Mouse (Mus musculus): ENCODE measurements at regions not wholly inside any gene's neighbourhood (a gene's known extent, or its start where the extent isn't known, plus 50 kb on each side); places are given as distances from the start of the nearest gene placed in this dataset.

- no peak for DNase-seq (ENCODE audit: low spot score in 2 of 2)
- no peak overlapping the region for H3K4me3 ChIP-seq
- no peak overlapping the region for H3K27ac ChIP-seq
- TF ChIP-seq CTCF (conservative IDR thresholded peaks at IDR 0.05) = no peak
Observed at GRCm38 (mm10) chr13:11344500-11344899, 762.2 kb downstream of the Ryr2 start.

GRCm38 (mm10) chr13:11338297-11338616, 768.5 kb downstream of the Ryr2 start:
- TF ChIP-seq CTCF (conservative IDR thresholded peaks at IDR 0.05) = no peak
- Histone ChIP-seq H3K27ac (no peak overlapping the region), H3K4me3 (no peak overlapping the region)
- DNase-seq (ENCODE audit: low spot score in 2 of 2) = peak; percentile 34 to 41

DNA sequence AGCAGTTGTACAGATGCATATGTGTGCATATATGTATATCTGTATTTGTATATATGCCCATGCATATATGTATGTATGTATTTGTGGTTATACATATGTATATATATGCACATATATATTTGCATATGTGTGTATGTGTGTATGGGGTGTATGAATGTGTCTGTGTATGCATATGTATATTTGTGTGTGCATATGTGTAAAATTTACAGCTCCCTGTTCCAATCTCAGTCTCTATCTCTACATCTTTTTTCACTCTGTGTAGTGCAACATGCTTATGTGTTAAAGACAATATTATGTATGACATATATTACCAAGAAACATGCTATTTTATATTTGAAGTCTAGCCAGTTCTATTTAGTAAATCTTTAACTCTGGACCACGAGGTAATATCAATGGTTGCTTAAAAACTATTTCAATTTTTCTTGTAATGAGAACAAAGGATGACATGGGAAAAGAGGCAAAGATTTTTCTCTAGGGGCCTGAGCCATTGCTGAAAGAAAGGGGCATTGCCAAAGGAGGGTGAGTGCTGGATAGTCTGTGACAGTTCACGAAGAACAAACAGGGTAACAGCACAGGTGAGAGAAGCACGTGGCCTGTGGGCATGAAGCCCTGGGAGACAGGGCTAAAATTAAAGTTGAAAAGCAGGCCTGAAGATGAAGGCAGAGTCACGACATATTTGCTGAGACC, 769.0 kb downstream of the Ryr2 start:
- no peak overlapping the region for H3K27ac ChIP-seq

GRCm38 (mm10) chr13:11336958-11337357, 769.8 kb downstream of the Ryr2 start:
- no peak for TF ChIP-seq CTCF (conservative IDR thresholded peaks at IDR 0.05)
- H3K27ac ChIP-seq = no peak overlapping the region
- H3K4me3 ChIP-seq = no peak overlapping the region
- no peak for DNase-seq (ENCODE audit: low spot score in 2 of 2)

More for the DNA sequence above, 769.0 kb downstream of the Ryr2 start:
- DNase-seq (ENCODE audit: low spot score in 2 of 2) = no peak
- TF ChIP-seq CTCF (conservative IDR thresholded peaks at IDR 0.05) = no peak
- H3K4me3 ChIP-seq = no peak overlapping the region

- no peak overlapping the region for H3K4me3 ChIP-seq
- TF ChIP-seq CTCF (conservative IDR thresholded peaks at IDR 0.05) = no peak
- H3K27ac ChIP-seq = peak overlapping the region; percentile 78
- peak; percentile 27 to 42 for DNase-seq (ENCODE audit: low spot score in 2 of 2)
Observed at GRCm38 (mm10) chr13:11331991-11332390, 774.8 kb downstream of the Ryr2 start.

GRCm38 (mm10) chr13:11308716-11309115, 798.0 kb downstream of the Ryr2 start:
- Histone ChIP-seq H3K27ac (peak overlapping the region; percentile 24; the same call in 1 of the 2 replicates), H3K4me3 (no peak overlapping the region)
- DNase-seq (ENCODE audit: low spot score in 2 of 2) = peak in 1 of 2 experiments; percentile 22
- TF ChIP-seq CTCF (conservative IDR thresholded peaks at IDR 0.05) = no peak

DNA sequence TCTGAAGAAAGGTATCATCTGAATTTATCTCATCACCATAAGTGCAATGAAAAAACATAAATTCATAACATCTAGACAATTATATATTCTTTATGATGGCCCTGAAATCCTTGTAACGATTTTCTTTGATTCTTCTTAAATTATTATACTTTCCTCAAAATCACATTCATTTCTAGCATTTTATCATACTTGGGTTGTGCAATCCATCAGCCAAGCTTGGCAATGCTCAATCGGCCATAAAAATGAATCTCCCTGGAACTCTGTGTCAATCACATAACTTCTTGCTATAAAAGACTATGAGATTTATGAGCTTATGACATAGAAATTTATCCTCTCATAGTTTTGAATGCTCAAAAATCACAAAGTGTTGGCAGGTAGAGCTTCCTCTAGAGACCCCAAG, 811.3 kb downstream of the Ryr2 start:
- no peak overlapping the region for H3K4me3 ChIP-seq
- no peak for DNase-seq (ENCODE audit: low spot score in 2 of 2)
- peak overlapping the region; percentile 21; the same call in 1 of the 2 replicates for H3K27ac ChIP-seq
- no peak for TF ChIP-seq CTCF (conservative IDR thresholded peaks at IDR 0.05)

DNA sequence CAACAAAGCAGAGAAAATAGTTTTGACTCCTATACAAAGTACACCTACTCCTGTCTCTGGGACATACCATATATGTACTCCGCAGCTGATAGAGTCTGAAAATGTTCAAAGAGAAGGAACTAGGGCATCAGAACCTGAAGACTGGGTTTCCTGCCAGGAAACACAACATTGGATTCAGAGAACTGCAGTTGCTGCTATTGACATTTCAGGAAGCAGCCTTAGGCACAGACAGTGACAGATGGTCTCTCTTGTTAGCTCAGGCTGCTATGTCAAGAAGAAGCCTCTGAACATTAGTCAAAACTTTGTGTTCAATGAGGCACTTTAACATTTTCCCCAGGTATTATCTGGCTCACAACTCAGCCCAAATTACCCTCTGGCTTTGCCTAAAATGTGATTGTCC, 812.1 kb downstream of the Ryr2 start:
- no peak for TF ChIP-seq CTCF (conservative IDR thresholded peaks at IDR 0.05)
- DNase-seq (ENCODE audit: low spot score in 2 of 2) = peak; percentile 39 to 73
- no peak overlapping the region for H3K4me3 ChIP-seq
- no peak overlapping the region; the same call in 1 of the 2 replicates for H3K27ac ChIP-seq

DNA sequence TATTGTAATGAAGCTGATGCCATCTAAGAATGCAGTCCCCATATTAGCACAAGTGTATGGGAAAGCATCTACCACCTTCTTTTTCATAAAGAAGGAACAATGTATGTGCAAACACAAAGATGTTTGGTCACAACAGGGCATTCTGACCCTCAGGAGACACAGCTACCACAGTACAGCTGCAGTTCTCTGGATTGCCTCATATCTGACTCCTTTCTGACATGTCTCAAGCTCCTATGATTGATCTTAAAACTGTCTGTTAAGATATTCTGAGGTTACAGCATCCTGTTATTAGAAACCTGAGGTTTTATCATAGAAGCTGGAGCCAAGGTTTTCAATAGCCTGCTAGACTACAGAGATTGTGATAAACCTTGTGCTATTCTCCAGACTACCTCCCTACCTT, 813.0 kb downstream of the Ryr2 start:
- Histone ChIP-seq H3K4me3 (no peak overlapping the region), H3K27ac (no peak overlapping the region)
- no peak for TF ChIP-seq CTCF (conservative IDR thresholded peaks at IDR 0.05)
- DNase-seq (ENCODE audit: low spot score in 2 of 2) = no peak

GRCm38 (mm10) chr13:11273896-11274295, 832.8 kb downstream of the Ryr2 start:
- H3K4me3 ChIP-seq = no peak overlapping the region
- no peak for DNase-seq (ENCODE audit: low spot score in 2 of 2)
- no peak overlapping the region for H3K27ac ChIP-seq
- no peak for TF ChIP-seq CTCF (conservative IDR thresholded peaks at IDR 0.05)

DNA sequence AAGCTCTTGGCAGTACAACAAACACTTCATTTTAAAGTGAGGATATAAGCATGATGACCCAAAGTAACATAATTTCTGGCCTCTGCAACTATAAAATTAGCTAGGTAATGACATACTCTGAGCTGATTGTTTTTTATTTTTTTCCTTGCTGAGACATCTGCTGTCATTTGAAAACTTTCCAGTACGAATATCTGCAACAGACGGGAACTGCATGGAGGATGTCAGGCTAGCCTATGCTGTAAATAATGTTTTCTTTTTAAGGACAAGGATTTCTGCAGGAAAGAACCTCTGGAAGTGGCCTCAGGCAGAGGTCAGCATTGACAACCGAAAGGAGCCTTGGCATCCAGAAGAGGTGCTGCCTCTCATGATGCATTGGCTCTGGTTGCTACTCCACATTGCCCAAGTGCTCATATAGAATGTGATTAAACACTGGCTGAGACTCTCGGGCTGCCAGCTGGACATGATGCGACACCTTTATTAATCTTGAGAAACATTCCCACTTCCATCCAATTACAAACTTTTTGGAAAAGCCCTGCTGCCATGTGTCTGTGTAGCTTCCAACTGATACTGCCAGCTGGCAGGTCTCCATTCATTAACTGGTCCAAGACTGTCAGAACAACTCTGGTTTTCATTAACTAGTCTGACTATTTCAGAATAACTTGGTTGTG, 837.9 kb downstream of the Ryr2 start:
- Histone ChIP-seq H3K4me3 (no peak overlapping the region), H3K27ac (peak overlapping the region; percentile 70)
- no peak for TF ChIP-seq CTCF (conservative IDR thresholded peaks at IDR 0.05)
- DNase-seq (ENCODE audit: low spot score in 2 of 2) = peak; percentile 59 to 62

DNA sequence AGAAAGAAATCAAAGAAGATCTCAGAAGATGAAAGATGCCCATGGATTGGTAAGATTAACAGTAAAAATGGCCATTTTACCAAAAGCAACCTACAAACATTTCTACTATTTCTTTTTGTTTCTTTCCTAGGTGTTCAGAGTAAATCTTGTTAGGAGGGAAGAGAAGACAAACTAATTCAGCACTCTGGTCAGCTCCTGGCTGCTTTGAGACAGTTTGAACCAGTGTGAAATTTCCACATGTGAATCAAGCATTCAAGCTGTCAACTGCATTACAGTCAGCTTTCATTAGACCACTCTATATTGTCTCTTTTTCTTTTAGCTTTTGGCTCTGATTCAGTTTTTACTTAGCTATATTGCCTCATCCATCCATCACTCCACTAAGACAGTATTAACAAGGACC, 859.2 kb downstream of the Ryr2 start:
- no peak for DNase-seq (ENCODE audit: low spot score in 2 of 2)

GRCm38 (mm10) chr13:11216671-11217330, 856.2 kb upstream of the Chrm3 start:
- no peak overlapping the region for H3K4me3 ChIP-seq
- TF ChIP-seq CTCF (conservative IDR thresholded peaks at IDR 0.05) = no peak
- no peak for DNase-seq (ENCODE audit: low spot score in 2 of 2)
- no peak overlapping the region for H3K27ac ChIP-seq

More for the DNA sequence above, 859.2 kb downstream of the Ryr2 start:
- Histone ChIP-seq H3K4me3 (no peak overlapping the region), H3K27ac (no peak overlapping the region)
- no peak for TF ChIP-seq CTCF (conservative IDR thresholded peaks at IDR 0.05)
